Mouse (Mus musculus) macrophage (primary cell): ENCODE results near the gene Ldah. TPM values are rescaled to one million over a fixed set of nuclear protein-coding genes. Genes with fewer than 3 reads are reported as not detected.

Experiments
- H3K27ac ChIP-seq: fragments of 350-480 bp; formaldehyde crosslinking; 2 replicates; pipeline ENCODE4 v1.9.0; 2021
- H3K36me3 ChIP-seq: fragments of 350-480 bp; formaldehyde crosslinking; 2 replicates; pipeline ENCODE4 v1.9.0; 2021; ENCODE audit errors: inconsistent target
- H3K4me3 ChIP-seq: fragments of 350-480 bp; formaldehyde crosslinking; 2 replicates; pipeline ENCODE4 v1.9.0; 2021; ENCODE audit errors: inconsistent target
- H3K79me2 ChIP-seq: fragments of 350-480 bp; formaldehyde crosslinking; 2 replicates; pipeline ENCODE4 v1.9.0; 2021; ENCODE audit errors: inconsistent target
- WGBS: methylation state at CpG from one replicate; pipeline ENCODE4 v1.1.7; 2026; ENCODE audit warnings: inconsistent platforms; ENCODE audit not compliant: missing documents; 5-methylcytosine and 5-hydroxymethylcytosine counted together
- polyA plus RNA-seq: library from polyadenylated mRNA; stranded (reverse); fragments of 250-400 nt; gene quantifications from 3 replicates; pipeline ENCODE4 v1.2.4, GENCODE M21; 2018; ENCODE audit warnings: inconsistent platforms

Ldah gene
- polyA plus RNA-seq, 1 experiment from 2014 or later, result 60.9 TPM

- WGBS, result 88% methylated on average over 4 of the region's 4 CpGs
- H3K27ac ChIP-seq, result no peak overlapping the region
- no peaks in the 10 kb centered on the region for H3K79me2 ChIP-seq
- H3K36me3 ChIP-seq, result 0 out of 2 replicates have a peak, but pooled peaks cover 9% of the 10 kb centered on the region
- no peak overlapping the region for H3K4me3 ChIP-seq
These were observed 36.8 kb downstream of the Ldah start for GRCm38 (mm10) chr12:8244746-8245145.

GRCm38 (mm10) chr12:8260297-8260696 is 52.4 kb downstream of the Ldah start:
- H3K27ac ChIP-seq, result no peak overlapping the region
- WGBS, result 4% methylated on average over 2 of the region's 2 CpGs
- no peaks in the 10 kb centered on the region for H3K79me2 ChIP-seq
- no peaks in the 10 kb centered on the region for H3K36me3 ChIP-seq
- H3K4me3 ChIP-seq, result no peak overlapping the region

- WGBS, result 96% methylated on average over 6 of the region's 7 CpGs
- H3K27ac ChIP-seq, result no peak overlapping the region
- H3K79me2 ChIP-seq, result no peaks in the 10 kb centered on the region
- no peak overlapping the region for H3K4me3 ChIP-seq
- H3K36me3 ChIP-seq, result no peaks in the 10 kb centered on the region
These were observed 58.4 kb downstream of the Ldah start for GRCm38 (mm10) chr12:8266311-8266710.

- no peak overlapping the region for H3K4me3 ChIP-seq
- no peaks in the 10 kb centered on the region for H3K79me2 ChIP-seq
- H3K27ac ChIP-seq, result no peak overlapping the region
- 50% methylated on average over 11 of the region's 11 CpGs for WGBS
- no peaks in the 10 kb centered on the region for H3K36me3 ChIP-seq
These were observed 61.7 kb downstream of the Ldah start for GRCm38 (mm10) chr12:8269627-8270026.

- H3K36me3 ChIP-seq, result peaks cover 2% of the 10 kb centered on the region; the same call in 1 of the 2 replicates
- no peak overlapping the region for H3K27ac ChIP-seq
- H3K79me2 ChIP-seq, result no peaks in the 10 kb centered on the region
- no peak overlapping the region for H3K4me3 ChIP-seq
- WGBS, result 75% methylated on average over 2 of the region's 2 CpGs
These were observed 63.5 kb downstream of the Ldah start for GRCm38 (mm10) chr12:8271405-8271804.

- Histone ChIP-seq H3K79me2 (no peaks in the 10 kb centered on the region), H3K4me3 (no peak overlapping the region), H3K27ac (no peak overlapping the region), H3K36me3 (peaks cover 13% of the 10 kb centered on the region; the same call in 1 of the 2 replicates)
- WGBS, result 94% methylated on average over 6 of the region's 6 CpGs
These were observed 65.7 kb downstream of the Ldah start for GRCm38 (mm10) chr12:8273471-8274171.

DNA sequence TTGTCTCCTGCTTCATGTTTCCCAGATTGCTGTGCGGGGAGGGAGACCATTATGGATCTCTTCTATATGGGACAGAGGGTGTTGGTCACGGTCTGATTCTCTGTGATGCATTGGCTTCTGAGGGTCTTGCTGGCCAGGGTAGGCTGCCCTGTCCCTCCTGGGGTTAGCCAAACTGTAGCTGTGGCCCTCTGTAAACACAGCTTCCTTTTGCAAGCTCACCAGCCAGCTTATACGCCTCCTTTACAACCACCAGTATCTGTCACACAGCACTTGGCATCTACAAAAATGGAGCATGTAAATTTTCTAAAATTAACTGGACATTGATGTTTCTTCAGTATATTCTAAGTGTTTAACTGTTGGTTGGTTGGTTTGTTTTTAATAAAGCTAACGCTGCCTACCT is 67.5 kb downstream of the Ldah start:
- H3K27ac ChIP-seq, result no peak overlapping the region
- 95% methylated on average over 4 of the region's 4 CpGs for WGBS
- H3K79me2 ChIP-seq, result no peaks in the 10 kb centered on the region
- H3K36me3 ChIP-seq, result peaks cover 13% of the 10 kb centered on the region; the same call in 1 of the 2 replicates
- H3K4me3 ChIP-seq, result no peak overlapping the region

DNA sequence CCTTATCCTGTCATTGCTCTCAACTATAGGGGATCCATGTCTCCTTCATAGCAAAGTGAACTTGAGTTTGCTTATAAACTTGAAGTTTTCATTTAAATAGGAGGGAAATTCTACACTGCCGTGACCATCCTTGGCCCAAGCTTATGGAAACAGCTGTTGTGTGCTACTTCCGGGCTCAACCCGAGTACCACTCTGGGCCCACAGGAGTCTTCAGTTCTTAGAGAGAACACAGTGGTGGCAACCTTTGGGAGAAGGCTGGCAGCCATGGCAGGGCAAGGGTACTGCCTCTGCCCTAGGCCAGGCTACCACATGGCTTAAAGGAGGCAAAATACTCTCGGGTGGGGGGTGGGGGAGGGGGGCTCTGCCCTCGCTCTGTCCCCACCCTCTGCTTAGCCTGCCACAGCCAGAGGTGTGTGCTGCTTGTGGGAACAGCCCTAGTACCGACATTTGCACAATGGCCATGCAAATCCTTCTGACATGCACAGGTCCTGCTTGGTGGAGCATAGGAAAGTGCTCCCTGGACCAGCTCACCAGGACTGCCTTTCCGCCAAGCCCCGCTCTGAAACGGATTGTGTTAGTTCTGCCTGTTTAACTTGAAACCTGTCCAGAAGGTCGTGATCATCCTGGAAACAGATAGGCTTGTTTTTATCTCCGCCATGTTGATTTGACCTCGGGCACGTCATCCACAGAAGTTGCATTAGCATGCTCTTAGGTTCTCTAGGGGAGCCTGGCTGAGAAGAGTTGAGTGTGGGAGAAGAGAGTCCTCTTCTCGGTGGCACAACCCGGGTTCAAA is 73.5 kb downstream of the Ldah start:
- no peaks in the 10 kb centered on the region for H3K79me2 ChIP-seq
- H3K4me3 ChIP-seq, result no peak overlapping the region
- H3K36me3 ChIP-seq, result peaks cover 19% of the 10 kb centered on the region; the same call in 1 of the 2 replicates
- H3K27ac ChIP-seq, result no peak overlapping the region
- WGBS, result 91% methylated on average over 14 of the region's 15 CpGs

- 0 out of 2 replicates have a peak, but pooled peaks cover 8% of the 10 kb centered on the region for H3K36me3 ChIP-seq
- 42% methylated on average over 2 of the region's 3 CpGs for WGBS
- H3K79me2 ChIP-seq, result no peaks in the 10 kb centered on the region
- no peak overlapping the region for H3K4me3 ChIP-seq
- H3K27ac ChIP-seq, result no peak overlapping the region
These were observed 80.1 kb downstream of the Ldah start for GRCm38 (mm10) chr12:8287970-8288369.

DNA sequence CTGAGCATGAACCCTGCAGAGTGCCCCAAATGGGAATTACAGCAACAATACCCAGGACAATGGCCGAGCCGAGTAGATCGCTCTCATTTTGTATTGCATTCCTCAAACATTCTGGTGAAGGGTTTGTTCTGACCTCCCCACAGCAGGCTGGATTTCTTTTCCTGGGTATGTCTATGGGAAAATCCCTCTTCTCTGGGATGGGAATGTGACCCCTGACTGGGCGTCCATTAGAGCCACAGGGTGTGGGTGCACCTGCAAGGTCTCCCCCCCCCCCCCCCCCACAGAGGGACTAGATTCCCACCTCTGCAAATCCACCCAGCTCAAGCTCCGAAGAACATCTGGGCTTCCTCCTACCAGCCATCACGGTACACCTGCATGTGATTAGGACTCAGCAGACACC is 81.2 kb downstream of the Ldah start:
- Histone ChIP-seq H3K36me3 (no peaks in the 10 kb centered on the region), H3K79me2 (no peaks in the 10 kb centered on the region), H3K4me3 (no peak overlapping the region), H3K27ac (no peak overlapping the region)
- WGBS, result 91% methylated on average over 6 of the region's 6 CpGs

DNA sequence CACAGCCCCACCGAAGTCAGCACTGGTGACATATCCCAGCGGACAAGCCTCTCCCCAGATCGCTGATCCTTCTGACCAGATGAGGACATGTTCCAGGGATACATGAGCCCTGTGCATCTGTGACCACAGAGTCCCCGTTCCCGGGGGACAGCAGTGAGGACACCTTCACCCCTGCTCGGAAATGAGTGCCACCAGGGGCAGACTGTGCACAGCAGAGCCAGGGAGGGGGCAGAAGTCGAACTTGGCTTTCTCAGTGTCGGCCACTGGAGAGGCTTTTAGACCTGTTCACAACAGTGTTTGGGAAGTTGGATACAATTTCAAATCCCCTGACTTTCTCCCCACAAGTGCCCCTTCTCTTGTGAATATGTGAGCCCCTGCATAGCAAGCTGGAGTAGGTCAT is 81.6 kb downstream of the Ldah start:
- Histone ChIP-seq H3K27ac (no peak overlapping the region), H3K36me3 (no peaks in the 10 kb centered on the region), H3K4me3 (no peak overlapping the region), H3K79me2 (no peaks in the 10 kb centered on the region)
- WGBS, result 93% methylated on average over 8 of the region's 8 CpGs

GRCm38 (mm10) chr12:8291157-8291853 is 83.4 kb downstream of the Ldah start:
- Histone ChIP-seq H3K79me2 (no peaks in the 10 kb centered on the region), H3K4me3 (no peak overlapping the region), H3K36me3 (no peaks in the 10 kb centered on the region), H3K27ac (no peak overlapping the region)
- WGBS, result 75% methylated on average over 14 of the region's 15 CpGs

GRCm38 (mm10) chr12:8295307-8295913 is 87.5 kb downstream of the Ldah start:
- Histone ChIP-seq H3K36me3 (no peaks in the 10 kb centered on the region), H3K4me3 (no peak overlapping the region), H3K27ac (no peak overlapping the region), H3K79me2 (no peaks in the 10 kb centered on the region)
- 12% methylated on average over 5 of the region's 6 CpGs for WGBS

- no peak overlapping the region for H3K4me3 ChIP-seq
- H3K79me2 ChIP-seq, result no peaks in the 10 kb centered on the region
- H3K27ac ChIP-seq, result no peak overlapping the region
- WGBS, result 70% methylated on average over 2 of the region's 2 CpGs
- no peaks in the 10 kb centered on the region for H3K36me3 ChIP-seq
These were observed 88.2 kb downstream of the Ldah start for GRCm38 (mm10) chr12:8296154-8296553.
